Mouse (Mus musculus): ENCODE measurements at regions not wholly inside any gene's neighbourhood (a gene's known extent, or its start where the extent isn't known, plus 50 kb on each side); places are given as distances from the start of the nearest gene placed in this dataset.

GRCm38 (mm10) chr7:128854193-128854592, 109.5 kb downstream of the Sec23ip start:
- TF ChIP-seq CTCF (IDR thresholded peaks at IDR 0.05; ENCODE audit: control insufficient read depth, insufficient read depth, insufficient read length) (no peak), MYOG (IDR thresholded peaks at IDR 0.05; ENCODE audit: control insufficient read depth, extremely low read depth, insufficient read length) (no peak), USF1 (IDR thresholded peaks at IDR 0.05; ENCODE audit: low read depth) (no peak), MAX (IDR thresholded peaks at IDR 0.05) (no peak)
